Mouse (Mus musculus): Measurements from ENCODE around the gene Tgoln1. TPM values are rescaled to one million over a fixed set of nuclear protein-coding genes. Genes with fewer than 3 reads are reported as not detected.

Gene Tgoln1
- total and polyA plus RNA-seq, 2 experiments from 2014 or later = 29.8 to 36.3 TPM

- no peaks in the 10 kb centered on the region for H3K9me3 ChIP-seq (ENCODE audit: low read length)
- no peak for TF ChIP-seq CTCF (IDR thresholded peaks at IDR 0.05; ENCODE audit: low read depth)
- no peaks in the 10 kb centered on the region for H3K4me1 ChIP-seq (ENCODE audit: insufficient read depth, low read length)
- H3K27me3 ChIP-seq (ENCODE audit: insufficient read depth, low read length) = no peaks in the 10 kb centered on the region
- no peak overlapping the region for H3K9ac ChIP-seq (replicated peaks; ENCODE audit: low read length)
- no peak overlapping the region for H3K27ac ChIP-seq
- no peak for DNase-seq (ENCODE audit: low spot score)
- no peaks in the 10 kb centered on the region for H3K36me3 ChIP-seq (ENCODE audit: insufficient read depth, low read length)
- no peak overlapping the region for H3K4me3 ChIP-seq (ENCODE audit: low read length)
- 74% methylated on average over 8 of the region's 8 CpGs for WGBS
- no peak for ATAC-seq
- no peak overlapping the region for H3K4me2 ChIP-seq (ENCODE audit: low read depth, low read length)
Observed at GRCm38 (mm10) chr6:72560801-72561200, 56.0 kb downstream of the Tgoln1 start.

Other genes starting within 250 kb of the Tgoln1 start
- 4.6 and 20.0 TPM in 2 replicates for gene Vamp5, start 236.5 kb downstream of the Tgoln1 start, total RNA-seq (2014; rRNA removed)
- gene Vamp5, start 236.5 kb downstream of the Tgoln1 start, polyA plus RNA-seq (2015; fragmentation: Nextera tagmentation; extraction: Ambion mirVana) = 11.9 and 12.9 TPM in 2 replicates
- gene Vamp8, start 226.3 kb downstream of the Tgoln1 start, total RNA-seq (2014; rRNA removed) = 7.2 and 17.4 TPM in 2 replicates
- gene Vamp8, start 226.3 kb downstream of the Tgoln1 start, polyA plus RNA-seq (2015; fragmentation: Nextera tagmentation; extraction: Ambion mirVana) = 34.3 and 39.6 TPM in 2 replicates
- gene Ggcx, start 202.7 kb downstream of the Tgoln1 start, total RNA-seq (2014; rRNA removed) = 14.8 and 23.6 TPM in 2 replicates
- gene Ggcx, start 202.7 kb downstream of the Tgoln1 start, polyA plus RNA-seq (2015; fragmentation: Nextera tagmentation; extraction: Ambion mirVana) = 10.6 and 14.6 TPM in 2 replicates
- gene Mat2a, start 177.4 kb downstream of the Tgoln1 start, total RNA-seq (2014; rRNA removed) = 70.5 and 105 TPM in 2 replicates
- 254 and 279 TPM in 2 replicates for gene Mat2a, start 177.4 kb downstream of the Tgoln1 start, polyA plus RNA-seq (2015; fragmentation: Nextera tagmentation; extraction: Ambion mirVana)
- gene Sh2d6, start 95.3 kb downstream of the Tgoln1 start, total RNA-seq (2014; rRNA removed) = not detected in 2 replicates
- gene Sh2d6, start 95.3 kb downstream of the Tgoln1 start, polyA plus RNA-seq (2015; fragmentation: Nextera tagmentation; extraction: Ambion mirVana) = 0.26 and 0.40 TPM in 2 replicates
- 5.8 and 10.6 TPM in 2 replicates for gene Capg, start 72.6 kb downstream of the Tgoln1 start, total RNA-seq (2014; rRNA removed)
- 10.0 and 11.2 TPM in 2 replicates for gene Capg, start 72.6 kb downstream of the Tgoln1 start, polyA plus RNA-seq (2015; fragmentation: Nextera tagmentation; extraction: Ambion mirVana)
- gene Elmod3, start 18.6 kb downstream of the Tgoln1 start, total RNA-seq (2014; rRNA removed) = 23.8 and 26.1 TPM in 2 replicates
- 16.2 and 18.4 TPM in 2 replicates for gene Elmod3, start 18.6 kb downstream of the Tgoln1 start, polyA plus RNA-seq (2015; fragmentation: Nextera tagmentation; extraction: Ambion mirVana)
- 4.9 and 12.6 TPM in 2 replicates for gene Retsat, start 18.5 kb downstream of the Tgoln1 start, total RNA-seq (2014; rRNA removed)
- gene Retsat, start 18.5 kb downstream of the Tgoln1 start, polyA plus RNA-seq (2015; fragmentation: Nextera tagmentation; extraction: Ambion mirVana) = 10.0 and 11.6 TPM in 2 replicates
- gene Tcf7l1, start 172.3 kb upstream of the Tgoln1 start, total RNA-seq (2014; rRNA removed) = 2.4 and 4.0 TPM in 2 replicates
- gene Tcf7l1, start 172.3 kb upstream of the Tgoln1 start, polyA plus RNA-seq (2015; fragmentation: Nextera tagmentation; extraction: Ambion mirVana) = 8.2 and 9.1 TPM in 2 replicates

All from hindbrain, postnatal 0 days (tissue).